Mouse (Mus musculus) retina, embryonic 14.5 days (tissue): Measurements from ENCODE around the gene Arhgef6.

Experiments used
- DNase-seq: peaks from one replicate; pipeline ENCODE4 v3.0.0-alpha.2; 2015; ENCODE audit warnings: low spot score

Gene Arhgef6

DNA sequence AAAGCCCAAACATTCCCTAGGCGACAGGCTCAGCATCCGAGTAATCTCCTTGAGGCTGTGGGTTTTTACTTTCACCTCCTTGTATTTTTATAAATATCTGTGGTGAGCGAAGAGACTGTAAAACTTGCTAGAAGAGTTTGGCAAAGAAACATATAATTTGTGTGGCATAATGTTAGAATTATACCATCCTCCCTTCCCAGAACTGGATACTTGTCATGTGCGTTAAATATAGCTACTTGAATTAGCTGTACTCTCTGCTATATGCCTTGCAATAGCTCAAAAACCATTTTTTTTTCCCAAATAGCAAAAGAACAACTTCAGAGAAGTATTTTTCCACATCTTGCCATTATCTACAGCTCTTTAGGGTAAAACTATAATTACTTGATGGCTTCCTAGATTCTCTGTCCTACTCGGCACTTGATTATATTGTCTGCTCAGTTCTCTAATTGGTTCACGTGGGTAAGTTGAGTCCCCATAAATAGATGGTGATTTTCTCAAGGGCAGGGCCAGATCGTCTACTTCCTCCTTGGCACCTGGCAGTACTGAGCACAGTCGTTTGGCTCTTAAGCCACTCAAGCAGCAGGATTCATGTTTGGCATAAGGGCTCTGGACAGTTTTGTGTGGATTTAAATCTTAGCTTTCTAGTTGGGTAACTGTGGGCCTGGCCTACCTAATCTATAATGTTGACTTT is 35.2 kb downstream of the Arhgef6 start:
- DNase-seq: no peak

- DNase-seq: no peak
These were observed 39.6 kb downstream of the Arhgef6 start for GRCm38 (mm10) chrX:57298946-57299345.

- no peak for DNase-seq
These were observed 50.1 kb downstream of the Arhgef6 start for GRCm38 (mm10) chrX:57288458-57288857.

DNA sequence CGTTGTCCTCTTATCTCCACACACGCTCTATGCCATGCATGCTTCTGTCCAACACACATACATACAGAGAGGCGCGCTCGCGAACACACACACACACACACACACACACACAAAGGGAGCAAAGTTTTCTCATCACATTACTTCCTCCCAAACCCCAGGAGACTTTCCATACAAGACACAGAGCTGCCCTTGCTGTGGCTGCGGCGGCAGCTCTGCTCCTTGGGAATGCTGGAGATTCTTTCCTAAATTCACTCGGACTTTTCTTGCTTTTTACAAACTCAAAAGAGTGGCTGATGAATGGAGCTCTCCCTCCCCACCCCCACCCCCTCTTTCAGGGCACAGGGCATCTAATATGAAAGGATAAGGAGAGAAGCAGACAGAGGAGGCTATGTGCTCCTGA is 52.2 kb downstream of the Arhgef6 start:
- no peak for DNase-seq

DNA sequence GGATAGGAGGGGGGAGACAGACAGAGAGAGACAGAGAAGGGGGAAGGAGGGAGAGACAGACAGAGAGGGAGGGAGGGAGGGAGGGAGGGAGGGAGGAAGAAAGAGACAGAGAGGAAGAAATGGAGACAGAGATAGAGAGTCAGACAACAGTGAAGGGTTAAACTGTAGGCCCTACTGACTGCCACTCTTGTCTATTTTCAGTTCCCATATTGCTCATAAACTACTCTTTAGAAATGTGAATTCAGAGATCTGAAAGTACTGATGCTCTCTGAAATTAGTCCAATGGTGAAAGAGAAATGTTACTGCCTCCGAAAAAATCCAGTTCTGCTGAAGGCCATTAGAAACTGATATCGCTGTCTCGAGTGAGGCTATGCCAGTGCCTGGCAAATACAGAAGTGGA is 56.3 kb downstream of the Arhgef6 start:
- DNase-seq: no peak

GRCm38 (mm10) chrX:57277560-57278335 is 60.8 kb downstream of the Arhgef6 start:
- DNase-seq: no peak

DNA sequence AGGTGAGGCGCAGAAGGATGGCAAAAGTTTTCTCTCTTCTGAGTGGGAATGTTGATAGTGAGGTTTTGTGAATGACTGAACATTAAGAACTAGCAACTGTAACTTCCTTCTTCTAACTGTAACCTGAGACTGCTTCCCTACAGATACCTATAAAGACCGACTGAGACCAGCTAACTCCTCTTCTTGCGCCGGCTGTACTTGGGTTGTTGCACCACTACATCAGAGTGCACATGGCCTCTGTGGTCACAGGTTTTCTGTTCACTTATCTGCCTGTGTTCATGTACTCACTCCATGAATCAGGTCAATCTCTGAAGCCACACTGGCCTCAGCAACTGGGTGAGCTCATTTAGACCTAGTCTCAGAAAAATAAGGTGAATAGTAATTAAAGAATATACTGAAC is 75.0 kb downstream of the Arhgef6 start:
- no peak for DNase-seq

DNA sequence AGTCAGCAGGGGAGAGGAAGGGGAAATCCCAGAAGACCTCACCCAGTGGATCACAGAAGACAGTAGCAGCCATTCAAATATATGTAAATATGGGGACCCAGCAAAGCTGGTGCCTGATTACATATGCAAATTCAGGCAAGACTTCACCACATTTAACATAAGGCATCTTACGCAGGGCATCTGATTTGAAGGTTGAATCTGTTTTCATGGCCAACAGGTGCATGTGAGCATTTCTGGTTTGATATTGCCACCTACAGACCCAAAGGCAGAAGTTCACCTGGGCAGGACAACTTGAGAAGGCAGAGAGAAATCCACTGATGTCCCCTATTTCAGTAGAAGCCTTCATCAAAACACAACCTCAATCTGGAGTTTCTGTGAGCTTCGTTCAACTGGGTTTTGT is 77.8 kb downstream of the Arhgef6 start:
- DNase-seq: peak; percentile 38

- no peak for DNase-seq
These were observed 85.0 kb downstream of the Arhgef6 start for GRCm38 (mm10) chrX:57253329-57254055.

DNA sequence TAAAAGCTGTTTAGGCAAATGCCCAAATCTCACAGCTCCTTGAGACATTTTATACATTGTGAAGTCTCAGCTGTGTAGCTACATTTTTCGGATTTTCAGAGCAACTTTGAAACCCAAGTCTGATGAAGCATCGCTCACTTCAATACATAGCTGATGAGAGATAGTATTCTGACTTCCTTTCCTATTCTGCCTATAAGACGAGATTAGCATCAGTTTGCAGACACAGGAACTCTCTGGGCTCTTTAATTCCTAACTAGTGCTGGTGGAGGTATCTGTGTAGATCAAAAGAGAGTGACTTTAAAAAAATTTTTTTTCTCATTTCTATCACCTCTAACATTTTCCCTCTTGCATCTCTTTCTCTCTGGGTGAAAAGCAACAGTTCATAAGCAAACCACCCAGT is 100.0 kb downstream of the Arhgef6 start:
- no peak for DNase-seq

- DNase-seq: no peak
These were observed 102.5 kb downstream of the Arhgef6 start for GRCm38 (mm10) chrX:57235982-57236381.

GRCm38 (mm10) chrX:57233596-57233995 is 104.9 kb downstream of the Arhgef6 start:
- DNase-seq: no peak

- DNase-seq: no peak
These were observed 110.4 kb downstream of the Arhgef6 start for GRCm38 (mm10) chrX:57228178-57228577.

- no peak for DNase-seq
These were observed 115.2 kb downstream of the Arhgef6 start for GRCm38 (mm10) chrX:57223301-57223700.

GRCm38 (mm10) chrX:57221881-57222280 is 116.6 kb downstream of the Arhgef6 start:
- DNase-seq: no peak

- DNase-seq: no peak
These were observed 119.0 kb downstream of the Arhgef6 start for GRCm38 (mm10) chrX:57219563-57219962.

GRCm38 (mm10) chrX:57216271-57216670 is 122.3 kb downstream of the Arhgef6 start:
- no peak for DNase-seq

GRCm38 (mm10) chrX:57215495-57215894 is 123.0 kb downstream of the Arhgef6 start:
- DNase-seq: no peak

GRCm38 (mm10) chrX:57212862-57213261 is 125.7 kb downstream of the Arhgef6 start:
- DNase-seq: no peak

GRCm38 (mm10) chrX:57211876-57212275 is 126.7 kb downstream of the Arhgef6 start, which contains the start of gene Cd40lg:
Gene Cd40lg (plus strand): TSS chrX:57212143.
- no peak for DNase-seq

DNA sequence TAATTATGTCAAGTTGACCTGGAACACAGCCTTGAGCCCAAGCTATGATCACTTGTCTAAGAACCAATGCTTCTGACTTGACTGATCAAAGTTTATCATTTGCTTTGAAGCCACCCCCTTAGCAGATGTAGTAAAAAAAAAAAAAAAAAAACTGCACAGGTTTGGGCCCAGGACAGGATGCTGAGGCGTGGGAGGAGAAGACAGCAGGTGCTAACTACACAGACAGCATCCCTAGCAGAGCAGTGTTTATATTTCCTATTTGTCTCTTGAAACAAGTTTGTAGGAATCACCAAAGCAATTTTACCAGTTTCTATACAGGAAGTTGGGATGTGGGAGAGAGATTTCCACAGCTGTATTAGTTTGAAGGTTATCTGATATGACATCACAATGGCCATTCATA is 127.9 kb downstream of the Arhgef6 start:
- DNase-seq: no peak

- DNase-seq: no peak
These were observed 138.1 kb downstream of the Arhgef6 start for GRCm38 (mm10) chrX:57200397-57200796.

GRCm38 (mm10) chrX:57198036-57198435 is 140.5 kb downstream of the Arhgef6 start:
- DNase-seq: no peak
